Mouse (Mus musculus): ENCODE measurements at regions not wholly inside any gene's neighbourhood (a gene's known extent, or its start where the extent isn't known, plus 50 kb on each side); places are given as distances from the start of the nearest gene placed in this dataset.

DNA sequence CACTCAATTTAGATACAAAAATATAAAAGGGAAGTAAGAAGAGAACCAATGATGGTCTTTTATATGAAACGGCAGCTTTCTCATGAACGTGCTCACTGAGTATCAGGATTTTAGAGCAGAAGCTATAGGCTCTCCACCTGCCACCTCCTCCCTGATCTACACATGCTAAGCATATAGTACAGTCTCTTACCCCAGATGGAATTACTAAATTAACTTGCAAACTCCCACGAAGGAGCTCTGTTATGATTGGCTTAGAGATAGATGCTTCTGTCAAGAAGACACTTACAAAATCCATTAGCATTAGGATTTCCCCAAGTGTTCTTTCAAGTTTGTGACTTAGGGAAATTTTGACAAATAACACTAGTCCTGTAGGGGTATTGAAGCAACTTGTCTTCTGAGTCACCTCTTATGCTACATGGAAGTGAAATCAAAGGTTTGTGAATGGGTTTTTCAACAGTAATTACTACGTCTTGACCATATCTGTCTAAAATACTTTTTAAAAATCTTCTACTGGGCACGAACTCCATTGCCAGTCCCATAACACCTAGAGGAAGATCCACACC, 60.6 kb downstream of the Crygs start:
- H3K27me3 ChIP-seq (ENCODE audit: control insufficient read depth, insufficient read depth, low read length), result no peaks in the 10 kb centered on the region
- H3K9ac ChIP-seq (replicated peaks; ENCODE audit: low read depth, low read length), result no peak overlapping the region
- no peaks in the 10 kb centered on the region for H3K36me3 ChIP-seq (replicated peaks; ENCODE audit: control insufficient read depth, insufficient read depth, low read length)
- 73% methylated on average over 5 of the region's 5 CpGs for WGBS
- no peak overlapping the region for H3K4me2 ChIP-seq (ENCODE audit: low read depth, low read length)
- ATAC-seq (ENCODE audit: insufficient read depth, low read depth) (no peak), DNase-seq (ENCODE audit: low spot score) (no peak)
- TF ChIP-seq EP300 (IDR thresholded peaks at IDR 0.05; ENCODE audit: low read depth), result no peak
- no peak overlapping the region for H3K27ac ChIP-seq (ENCODE audit: low read depth)
- no peaks in the 10 kb centered on the region for H3K9me3 ChIP-seq (replicated peaks; ENCODE audit: control insufficient read depth, low read length)
- H3K4me1 ChIP-seq (ENCODE audit: control insufficient read depth, insufficient read depth), result no peaks in the 10 kb centered on the region
- no peak overlapping the region for H3K4me3 ChIP-seq (ENCODE audit: low read depth, low read length)

DNA sequence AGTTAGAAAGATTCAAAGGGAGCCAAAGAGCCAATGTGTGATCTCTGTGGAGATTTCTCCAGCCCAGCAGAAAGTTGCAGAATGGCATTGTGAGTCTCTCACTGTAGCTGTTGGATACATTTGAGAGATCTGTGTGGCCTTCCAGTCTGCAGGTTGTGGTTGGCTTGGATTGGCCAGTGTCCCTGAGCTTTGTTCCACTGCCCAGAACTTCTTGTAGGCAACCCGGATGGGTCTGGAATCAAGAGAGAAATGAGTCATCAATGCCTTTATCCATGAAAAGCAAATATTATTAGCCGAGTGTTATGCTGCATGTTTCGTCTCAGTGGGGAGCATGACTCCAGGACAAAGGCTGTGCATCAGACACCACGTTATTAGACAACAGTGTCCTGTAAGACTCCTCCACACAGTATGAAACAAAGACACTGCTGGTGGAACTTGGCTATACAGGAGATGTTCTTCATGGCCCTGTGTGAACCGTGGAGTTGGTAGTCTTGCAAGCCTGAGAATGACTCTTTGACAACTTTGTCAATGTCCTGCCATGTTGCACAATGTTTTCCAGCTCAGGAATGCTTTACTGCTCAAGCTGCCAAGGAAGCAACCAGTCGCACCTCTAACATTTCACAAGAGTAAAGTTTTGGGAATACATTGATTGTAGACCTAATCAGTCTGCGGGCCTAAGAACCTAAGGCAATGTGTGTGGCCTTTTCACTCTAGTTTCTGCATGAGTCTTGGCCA, 67.1 kb downstream of the Crygs start:
- Histone ChIP-seq H3K27ac (ENCODE audit: low read depth) (no peak overlapping the region), H3K9ac (replicated peaks; ENCODE audit: low read depth, low read length) (no peak overlapping the region), H3K4me3 (ENCODE audit: low read depth, low read length) (no peak overlapping the region), H3K9me3 (replicated peaks; ENCODE audit: control insufficient read depth, low read length) (no peaks in the 10 kb centered on the region), H3K27me3 (ENCODE audit: control insufficient read depth, insufficient read depth, low read length) (no peaks in the 10 kb centered on the region), H3K4me2 (ENCODE audit: low read depth, low read length) (no peak overlapping the region), H3K36me3 (replicated peaks; ENCODE audit: control insufficient read depth, insufficient read depth, low read length) (no peaks in the 10 kb centered on the region), H3K4me1 (ENCODE audit: control insufficient read depth, insufficient read depth) (no peaks in the 10 kb centered on the region)
- 80% methylated on average over 7 of the region's 7 CpGs for WGBS
- DNase-seq (ENCODE audit: low spot score) (no peak), ATAC-seq (ENCODE audit: insufficient read depth, low read depth) (no peak)
- no peak for TF ChIP-seq EP300 (IDR thresholded peaks at IDR 0.05; ENCODE audit: low read depth)
- no peak for TF ChIP-seq CTCF (IDR thresholded peaks at IDR 0.05; ENCODE audit: low read depth)

DNA sequence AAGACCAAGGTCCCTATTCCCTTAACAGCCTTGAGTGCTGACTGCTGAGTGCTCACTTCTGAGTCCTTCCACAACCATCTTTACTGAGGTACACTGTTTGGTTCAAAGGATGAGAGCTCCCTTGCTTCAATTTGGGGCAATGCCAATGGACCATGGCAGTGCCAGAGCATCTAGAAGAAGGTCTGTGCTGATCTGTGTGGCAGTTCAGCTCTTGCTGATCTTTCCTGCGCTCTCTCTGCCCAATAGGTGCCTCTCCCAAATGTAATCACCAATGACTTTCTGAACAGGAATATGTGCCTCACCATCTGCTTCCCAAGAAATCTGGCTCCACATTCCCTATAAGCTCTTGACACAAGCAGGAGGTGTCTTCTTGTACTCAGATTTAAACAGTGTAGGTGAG, 67.9 kb downstream of the Crygs start:
- no peak for DNase-seq (ENCODE audit: low spot score)
- TF ChIP-seq EP300 (IDR thresholded peaks at IDR 0.05; ENCODE audit: low read depth) (no peak), CTCF (IDR thresholded peaks at IDR 0.05; ENCODE audit: low read depth) (no peak)
- Histone ChIP-seq H3K9me3 (replicated peaks; ENCODE audit: control insufficient read depth, low read length) (no peaks in the 10 kb centered on the region), H3K4me2 (ENCODE audit: low read depth, low read length) (no peak overlapping the region), H3K36me3 (replicated peaks; ENCODE audit: control insufficient read depth, insufficient read depth, low read length) (no peaks in the 10 kb centered on the region), H3K9ac (replicated peaks; ENCODE audit: low read depth, low read length) (no peak overlapping the region), H3K4me3 (ENCODE audit: low read depth, low read length) (no peak overlapping the region), H3K27me3 (ENCODE audit: control insufficient read depth, insufficient read depth, low read length) (no peaks in the 10 kb centered on the region), H3K27ac (ENCODE audit: low read depth) (no peak overlapping the region), H3K4me1 (ENCODE audit: control insufficient read depth, insufficient read depth) (no peaks in the 10 kb centered on the region)
- 91% methylated on average over 1 of the region's 1 CpGs for WGBS
- ATAC-seq (ENCODE audit: insufficient read depth, low read depth), result no peak

DNA sequence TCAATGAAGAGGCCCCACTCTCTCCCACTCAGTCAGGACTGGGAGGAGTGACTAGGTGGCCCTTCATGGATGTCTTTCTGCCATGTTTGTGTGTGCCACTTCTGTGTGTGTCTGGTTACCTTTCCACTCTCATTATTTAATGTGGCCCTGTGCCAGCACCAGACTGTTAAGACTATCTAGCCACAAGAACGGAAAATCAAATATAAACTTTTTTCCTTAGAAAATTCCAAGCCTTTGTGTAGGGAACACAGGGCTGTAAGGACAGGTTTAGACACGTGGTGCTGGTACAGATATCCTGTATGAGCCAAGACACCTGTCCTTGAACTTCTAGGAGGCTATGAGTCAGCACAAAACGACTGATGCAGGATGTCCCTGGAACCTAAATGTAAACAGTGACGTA, 69.9 kb downstream of the Crygs start:
- no peak for DNase-seq (ENCODE audit: low spot score)
- Histone ChIP-seq H3K9ac (replicated peaks; ENCODE audit: low read depth, low read length) (no peak overlapping the region), H3K4me2 (ENCODE audit: low read depth, low read length) (no peak overlapping the region), H3K9me3 (replicated peaks; ENCODE audit: control insufficient read depth, low read length) (no peaks in the 10 kb centered on the region), H3K27me3 (ENCODE audit: control insufficient read depth, insufficient read depth, low read length) (no peaks in the 10 kb centered on the region), H3K4me3 (ENCODE audit: low read depth, low read length) (no peak overlapping the region), H3K4me1 (ENCODE audit: control insufficient read depth, insufficient read depth) (no peaks in the 10 kb centered on the region), H3K27ac (ENCODE audit: low read depth) (no peak overlapping the region), H3K36me3 (replicated peaks; ENCODE audit: control insufficient read depth, insufficient read depth, low read length) (no peaks in the 10 kb centered on the region)
- no peak for TF ChIP-seq EP300 (IDR thresholded peaks at IDR 0.05; ENCODE audit: low read depth)
- TF ChIP-seq CTCF (IDR thresholded peaks at IDR 0.05; ENCODE audit: low read depth), result no peak
- WGBS, result 62% methylated on average over 4 of the region's 4 CpGs
- no peak for ATAC-seq (ENCODE audit: insufficient read depth, low read depth)

DNA sequence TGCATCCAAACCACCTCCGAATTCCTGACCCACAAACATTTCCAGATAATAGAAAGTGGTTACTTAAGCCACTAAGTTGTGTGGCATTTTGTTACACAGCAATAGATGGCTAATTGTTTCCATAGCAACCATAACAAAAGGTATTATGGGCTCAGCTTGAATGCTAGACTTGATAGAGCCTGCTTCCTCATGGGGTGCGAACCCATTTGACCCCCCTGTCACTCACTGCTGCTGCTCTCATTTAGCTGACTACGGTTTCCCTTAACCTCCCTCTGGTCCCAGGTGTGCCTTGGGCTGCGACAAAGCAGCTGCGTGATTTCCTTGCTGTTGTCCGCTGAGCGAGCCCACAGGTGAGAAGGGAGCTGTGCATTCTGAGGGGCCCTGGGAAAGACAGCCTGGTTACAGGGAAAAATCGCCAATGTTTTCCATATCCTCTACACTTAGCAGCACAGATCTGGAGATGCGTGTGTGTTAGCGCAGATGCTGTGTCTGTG, 76.8 kb downstream of the Crygs start:
- Histone ChIP-seq H3K27me3 (ENCODE audit: control insufficient read depth, insufficient read depth, low read length) (no peaks in the 10 kb centered on the region), H3K4me3 (ENCODE audit: low read depth, low read length) (no peak overlapping the region), H3K9ac (replicated peaks; ENCODE audit: low read depth, low read length) (no peak overlapping the region), H3K9me3 (replicated peaks; ENCODE audit: control insufficient read depth, low read length) (no peaks in the 10 kb centered on the region), H3K4me2 (ENCODE audit: low read depth, low read length) (no peak overlapping the region), H3K36me3 (replicated peaks; ENCODE audit: control insufficient read depth, insufficient read depth, low read length) (no peaks in the 10 kb centered on the region), H3K27ac (ENCODE audit: low read depth) (no peak overlapping the region), H3K4me1 (ENCODE audit: control insufficient read depth, insufficient read depth) (0 out of 2 replicates have a peak, but pooled peaks cover 9% of the 10 kb centered on the region)
- ATAC-seq (ENCODE audit: insufficient read depth, low read depth) (no peak), DNase-seq (ENCODE audit: low spot score) (no peak)
- TF ChIP-seq EP300 (IDR thresholded peaks at IDR 0.05; ENCODE audit: low read depth) (no peak), CTCF (IDR thresholded peaks at IDR 0.05; ENCODE audit: low read depth) (no peak)
- 65% methylated on average over 10 of the region's 10 CpGs for WGBS
